Mouse (Mus musculus) liver, postnatal 0 days (tissue): ENCODE data around the gene Pdgfa. TPM values are rescaled to one million over a fixed set of nuclear protein-coding genes. Genes with fewer than 3 reads are reported as not detected.

ENCODE experiments used
- ATAC-seq: fragments of 200-750 bp; cut with Nextera tagmentation; 2 replicates; pipeline ENCODE4 v1.8.0; 2017; ENCODE audit warnings: mild to moderate bottlenecking, moderate library complexity
- DNase-seq: peaks from one replicate; pipeline ENCODE4 v3.0.0-alpha.2; 2016
- H3K27ac ChIP-seq: fragments of 300-500 bp; sonication (generic); 2 replicates; pipeline ENCODE4 v1.5.1; 2014; ENCODE audit warnings: antibody characterized with exemption, moderate library complexity, mild to moderate bottlenecking, low read depth
- H3K27me3 ChIP-seq: fragments of 300-500 bp; sonication (generic); 2 replicates; pipeline ENCODE4 v1.6.1; 2014; ENCODE audit warnings: low read length, control low read depth, mixed read lengths; ENCODE audit not compliant: insufficient read depth
- H3K36me3 ChIP-seq: fragments of 300-500 bp; sonication (generic); replicated peaks from 2 replicates; pipeline ENCODE4 v1.6.1; 2014; ENCODE audit warnings: mild to moderate bottlenecking, control low read depth, low read length, moderate library complexity, mixed read lengths; ENCODE audit not compliant: insufficient read depth
- H3K4me1 ChIP-seq: fragments of 300-500 bp; sonication (generic); 2 replicates; pipeline ENCODE4 v1.6.1; 2014; ENCODE audit warnings: antibody characterized with exemption, mild to moderate bottlenecking, control low read depth; ENCODE audit not compliant: insufficient read depth
- H3K4me2 ChIP-seq: fragments of 300-500 bp; sonication (generic); 2 replicates; pipeline ENCODE4 v1.6.1; 2014; ENCODE audit warnings: low read depth, mild to moderate bottlenecking, low read length, moderate library complexity, mixed read lengths
- H3K4me3 ChIP-seq: fragments of 300-500 bp; sonication (generic); 2 replicates; pipeline ENCODE4 v1.5.1; 2014; ENCODE audit warnings: low read depth, low read length
- H3K9ac ChIP-seq: fragments of 300-500 bp; sonication (generic); replicated peaks from 2 replicates; pipeline ENCODE4 v1.6.1; 2014; ENCODE audit warnings: mild to moderate bottlenecking, moderate library complexity
- H3K9me3 ChIP-seq: fragments of 300-500 bp; sonication (generic); 2 replicates; pipeline ENCODE4 v1.6.1; 2016; ENCODE audit warnings: mild to moderate bottlenecking, control low read depth, low read length, mixed read lengths
- CTCF ChIP-seq: sonication (generic); IDR thresholded peaks from 2 replicates; pipeline ENCODE4 v1.5.1; 2016; ENCODE audit warnings: antibody characterized with exemption, low read depth
- EP300 ChIP-seq: IDR thresholded peaks from 2 replicates; pipeline ENCODE4 v1.6.1; 2016; ENCODE audit warnings: antibody characterized with exemption, low read depth, mild to moderate bottlenecking
- WGBS: fragments of 180-500 bp; shearing (Covaris S2); extraction: QIAGEN DNeasy Blood & Tissue Kit; methylation state at CpG from one replicate; pipeline ENCODE4 v1.1.7; 2014; ENCODE audit not compliant: insufficient replicate concordance; 5-methylcytosine and 5-hydroxymethylcytosine counted together
- polyA plus RNA-seq: library from polyadenylated mRNA; unstranded; fragments of >200 nt; fragmentation: Nextera tagmentation; extraction: Ambion mirVana; gene quantifications from 2 replicates; pipeline ENCODE4 v1.2.1, GENCODE M21; 2015

The Pdgfa gene
- polyA plus RNA-seq, 1 experiment from 2014 or later: 2.5 TPM

GRCm38 (mm10) chr5:138971405-138971804 lies 25.8 kb downstream of the Pdgfa start:
- 62% methylated on average over 9 of the region's 9 CpGs for WGBS
- Histone ChIP-seq H3K36me3 (no peaks in the 10 kb centered on the region), H3K4me1 (no peaks in the 10 kb centered on the region), H3K27ac (no peak overlapping the region), H3K9ac (no peak overlapping the region), H3K27me3 (no peaks in the 10 kb centered on the region), H3K4me3 (no peak overlapping the region), H3K9me3 (no peaks in the 10 kb centered on the region), H3K4me2 (no peak overlapping the region)
- DNase-seq: no peak
- no peak for TF ChIP-seq EP300
- TF ChIP-seq CTCF: no peak
- ATAC-seq: no peak

DNA sequence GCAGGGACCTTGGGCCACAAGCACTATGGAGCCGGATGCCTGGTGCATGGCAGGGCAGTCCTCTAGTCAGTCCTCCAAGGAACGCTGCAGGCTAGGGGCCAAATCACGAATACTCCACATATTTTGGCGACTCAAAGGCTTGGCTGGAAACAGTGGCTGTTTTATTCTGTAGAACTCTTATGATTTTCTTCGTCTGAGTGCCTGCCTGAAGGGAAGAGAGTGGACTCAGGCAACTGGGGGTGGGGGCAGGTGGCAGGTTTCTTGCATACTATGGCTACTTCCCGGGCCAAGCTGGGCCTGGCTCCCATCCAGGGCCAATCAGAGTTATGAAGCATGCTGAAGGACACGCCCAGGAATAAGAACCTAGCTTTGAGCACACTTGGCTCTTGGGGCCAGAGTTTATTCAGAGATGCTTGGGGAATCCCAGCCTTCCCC lies 27.1 kb downstream of the Pdgfa start:
- Histone ChIP-seq H3K9me3 (no peaks in the 10 kb centered on the region), H3K4me2 (no peak overlapping the region), H3K27ac (no peak overlapping the region), H3K27me3 (no peaks in the 10 kb centered on the region), H3K4me1 (no peaks in the 10 kb centered on the region), H3K4me3 (no peak overlapping the region), H3K9ac (no peak overlapping the region), H3K36me3 (no peaks in the 10 kb centered on the region)
- ATAC-seq (no peak), DNase-seq (no peak)
- WGBS: 56% methylated on average over 7 of the region's 7 CpGs
- no peak for TF ChIP-seq EP300
- no peak for TF ChIP-seq CTCF

DNA sequence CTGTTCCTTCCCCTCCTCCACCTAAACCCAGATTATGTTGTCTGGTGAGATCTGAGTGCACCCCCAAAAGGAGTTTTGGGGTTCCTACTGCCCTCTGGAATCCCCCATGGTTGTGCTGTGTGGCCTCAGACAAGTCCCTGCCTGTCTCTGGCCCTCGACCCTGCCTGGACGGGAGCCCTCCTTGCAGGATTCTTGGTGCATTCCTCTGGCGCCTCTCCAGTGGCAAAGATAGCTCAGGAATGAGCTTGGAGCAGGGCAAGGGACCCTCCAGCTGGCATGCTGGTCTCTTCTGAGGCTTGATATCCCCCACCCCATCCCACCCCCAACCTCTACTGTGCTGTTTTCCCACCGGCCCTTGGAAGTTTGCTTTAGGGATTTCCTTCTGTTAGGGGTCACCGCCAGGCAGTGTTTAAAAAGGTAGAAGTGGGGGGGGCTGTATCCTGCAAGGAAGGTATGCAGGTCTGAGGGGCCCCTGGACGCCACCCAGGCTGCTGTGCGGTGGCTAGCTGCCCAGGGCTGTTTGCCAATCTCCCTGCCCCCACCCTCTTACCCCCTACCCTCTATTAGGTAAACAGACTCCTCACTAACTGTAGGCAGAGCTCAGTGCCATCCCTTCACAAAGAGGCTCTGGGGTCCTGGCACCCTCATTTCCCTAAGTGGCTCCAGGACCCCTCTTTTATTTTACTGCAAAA lies 31.0 kb downstream of the Pdgfa start:
- Histone ChIP-seq H3K4me1 (no peaks in the 10 kb centered on the region), H3K36me3 (no peaks in the 10 kb centered on the region), H3K27me3 (no peaks in the 10 kb centered on the region), H3K4me3 (no peak overlapping the region), H3K9me3 (no peaks in the 10 kb centered on the region), H3K9ac (no peak overlapping the region), H3K4me2 (no peak overlapping the region), H3K27ac (no peak overlapping the region)
- WGBS: 42% methylated on average over 7 of the region's 7 CpGs
- TF ChIP-seq EP300: no peak
- TF ChIP-seq CTCF: no peak
- no peak for DNase-seq
- no peak for ATAC-seq

GRCm38 (mm10) chr5:138965590-138965989 lies 31.6 kb downstream of the Pdgfa start:
- ATAC-seq (no peak), DNase-seq (no peak)
- H3K9ac ChIP-seq: no peak overlapping the region
- no peaks in the 10 kb centered on the region for H3K36me3 ChIP-seq
- no peaks in the 10 kb centered on the region for H3K4me1 ChIP-seq
- H3K27me3 ChIP-seq: no peaks in the 10 kb centered on the region
- WGBS: 75% methylated on average over 2 of the region's 2 CpGs
- no peak overlapping the region for H3K4me3 ChIP-seq
- TF ChIP-seq EP300 (no peak), CTCF (no peak)
- no peak overlapping the region for H3K4me2 ChIP-seq
- H3K9me3 ChIP-seq: no peaks in the 10 kb centered on the region
- no peak overlapping the region for H3K27ac ChIP-seq

DNA sequence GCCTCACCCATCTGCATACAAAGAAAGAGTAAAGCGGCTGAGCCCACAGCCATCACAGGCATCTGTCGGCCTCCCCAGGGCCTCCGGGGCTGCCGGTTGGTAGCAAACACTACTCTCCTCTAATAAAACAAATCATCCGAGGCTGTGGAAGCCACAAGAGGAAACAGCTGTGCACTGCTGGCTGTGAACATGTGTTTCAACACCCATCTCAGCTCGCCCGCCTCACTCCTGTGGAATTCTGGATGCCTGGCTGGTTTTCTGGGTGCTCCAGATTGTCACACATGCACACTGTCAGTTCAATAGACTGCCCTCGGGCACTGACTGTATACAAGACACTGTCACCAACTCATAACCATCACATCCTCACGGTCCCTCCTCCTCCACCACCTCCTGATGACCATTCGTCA lies 40.7 kb downstream of the Pdgfa start:
- no peak overlapping the region for H3K27ac ChIP-seq
- WGBS: 24% methylated on average over 10 of the region's 10 CpGs

DNA sequence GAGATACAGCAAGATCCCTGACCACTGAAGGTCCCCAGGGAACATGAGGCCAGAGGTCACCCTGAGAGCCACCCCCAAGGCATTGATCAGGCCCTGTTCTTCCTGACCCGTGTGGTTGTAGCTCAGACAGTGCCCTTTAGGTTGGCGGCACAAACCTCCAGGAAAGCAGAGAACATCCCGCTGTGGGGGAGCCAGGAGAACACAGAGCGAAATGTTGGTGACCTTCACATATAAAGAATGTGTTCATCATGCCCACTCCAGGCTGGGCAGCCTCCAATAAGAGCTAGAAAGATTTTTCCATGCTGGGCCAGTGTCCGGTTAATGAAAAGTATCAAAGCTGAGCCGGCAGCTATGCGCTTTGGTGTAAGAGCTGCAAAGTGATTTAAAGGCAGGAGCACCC lies 43.2 kb downstream of the Pdgfa start:
- WGBS: 76% methylated on average over 7 of the region's 7 CpGs
- no peaks in the 10 kb centered on the region for H3K36me3 ChIP-seq

More for the DNA sequence above, 40.7 kb downstream of the Pdgfa start:
- no peak for TF ChIP-seq EP300
- no peak for TF ChIP-seq CTCF
- Histone ChIP-seq H3K27me3 (no peaks in the 10 kb centered on the region), H3K36me3 (no peaks in the 10 kb centered on the region), H3K4me2 (no peak overlapping the region), H3K9me3 (no peaks in the 10 kb centered on the region), H3K9ac (no peak overlapping the region), H3K4me1 (no peaks in the 10 kb centered on the region), H3K4me3 (no peak overlapping the region)
- peak; percentile 19; the same call in 1 of the 2 replicates for ATAC-seq
- peak; percentile 27 for DNase-seq

More for the DNA sequence above, 43.2 kb downstream of the Pdgfa start:
- H3K4me2 ChIP-seq: no peak overlapping the region
- no peak overlapping the region for H3K4me3 ChIP-seq
- H3K9me3 ChIP-seq: no peaks in the 10 kb centered on the region
- H3K9ac ChIP-seq: no peak overlapping the region
- no peak for TF ChIP-seq EP300
- TF ChIP-seq CTCF: no peak
- DNase-seq (no peak), ATAC-seq (no peak)
- no peaks in the 10 kb centered on the region for H3K27me3 ChIP-seq
- no peak overlapping the region for H3K27ac ChIP-seq
- H3K4me1 ChIP-seq: no peaks in the 10 kb centered on the region
